8 mouse cellular contexts compared by ENCODE assay signal in genomic region chr4:129263225-129264021, GRCm38 (mm10). TPM values are rescaled to one million over a fixed set of nuclear protein-coding genes. Genes with fewer than 3 reads are reported as not detected.
DNase-seq lines count a peak whose midpoint lies in the region; ATAC-seq and TF ChIP-seq lines count a peak whose summit lies in the region.

No protein-coding gene starts in this region.

- TF ChIP-seq EP300 in heart, adult 2 months (IDR thresholded peaks at IDR 0.05; ENCODE audit: insufficient read depth, low read depth, low read length), result peak; percentile 64

- H3K9me3 ChIP-seq in G1E (replicated peaks), result no peaks in the 10 kb centered on the region

- 19% methylated on average over 19 of the region's 19 CpGs for WGBS in heart, adult 2 months

- intact Hi-C loops in heart, adult 2 months (cut with DNase I), result loop anchor here (2.0 kb wide), 1 partner anchor 17 kb away; no protein-coding TSS in a partner anchor

- peak; percentile 40; the same call in 1 of the 2 replicates for TF ChIP-seq POLR2A in heart, adult 2 months (IDR thresholded peaks at IDR 0.05; ENCODE audit: insufficient read depth, low read depth, low read length)

- H3K4me3 ChIP-seq in G1E (ENCODE audit: low read depth, low read length), result peak overlapping the region; percentile 66; the same call in 1 of the 2 replicates
- no peak overlapping the region for H3K4me3 ChIP-seq in heart, adult 2 months

- peak; percentile 81 for DNase-seq in adrenal gland, adult 2 months
- no peak for DNase-seq in adrenal gland, adult 18-20 months (ENCODE audit: low spot score in 2 of 2)
- no peak for DNase-seq in G1E (ENCODE audit: low spot score)
- peak; percentile 57 to 68 for DNase-seq in cerebellum, postnatal 10 days
- peak; percentile 60 to 73 for DNase-seq in heart, adult 2 months
- peak; percentile 65 for DNase-seq in kidney, adult 9 months
- peak; percentile 84 to 88 for DNase-seq in lung, adult 18-20 months
- peak; percentile 58 to 73 for DNase-seq in spleen, postnatal 4 days (ENCODE audit: low spot score in 2 of 2)

- no peaks in the 10 kb centered on the region for H3K79me2 ChIP-seq in heart, adult 2 months (replicated peaks; ENCODE audit: control insufficient read depth, insufficient read depth, low read length)

- H3K9ac ChIP-seq in heart, adult 2 months (ENCODE audit: low read depth, low read length), result no peak overlapping the region

- peaks cover 77% of the 10 kb centered on the region for H3K4me1 ChIP-seq in G1E (ENCODE audit: insufficient read depth, low read depth, low read length)
- H3K4me1 ChIP-seq in heart, adult 2 months (ENCODE audit: control insufficient read depth, insufficient read depth, low read length), result peaks cover 17% of the 10 kb centered on the region

- peak overlapping the region; percentile 42 for H3K27ac ChIP-seq in heart, adult 2 months

- ATAC-seq in G1E (ENCODE audit: extremely low read depth, insufficient number of reproducible peaks, low FRiP score, poor library complexity, severe bottlenecking), result peak; percentile 83

- TF ChIP-seq CTCF in G1E (IDR thresholded peaks at IDR 0.05; ENCODE audit: low read depth, low read length), result no peak
- TF ChIP-seq CTCF in heart, adult 2 months (IDR thresholded peaks at IDR 0.05), result no peak

- H3K36me3 ChIP-seq in G1E (replicated peaks), result no peaks in the 10 kb centered on the region
- H3K36me3 ChIP-seq in heart, adult 2 months (ENCODE audit: control insufficient read depth, insufficient read depth, low read length), result no peaks in the 10 kb centered on the region

- no peaks in the 10 kb centered on the region for H3K27me3 ChIP-seq in G1E (ENCODE audit: insufficient read depth, low read length)
- no peaks in the 10 kb centered on the region for H3K27me3 ChIP-seq in heart, adult 2 months (ENCODE audit: control insufficient read depth, insufficient read depth, low read length)

RNA-seq across cellular contexts. Expression of gene C77080, which starts 2.2 kb away (rescaled TPM):
- 10 to 100 TPM; 15.5 to 30.5 TPM for total RNA-seq in adrenal gland, adult 2 months (2021)
- polyA plus RNA-seq in adrenal gland, adult 2 months (2012; rRNA removed), result 20.4 and 21.3 TPM in 2 replicates
- 10 to 100 TPM; 18.1 to 22.1 TPM for total RNA-seq in adrenal gland, adult 18-20 months (2021)
- total RNA-seq in G1E (2014; fragmentation: Nextera tagmentation) (67.9 and 76.6 TPM in 2 replicates), G1E (2017) (22.0 and 23.6 TPM in 2 replicates)
- polyA plus RNA-seq in G1E (2012), result 182 and 196 TPM in 2 replicates
- 1 to 10 TPM; 3.2 to 3.7 TPM for total RNA-seq in heart, adult 2 months (2021)
- 3.8 and 4.4 TPM in 2 replicates for polyA plus RNA-seq in heart, adult 2 months (2012; rRNA removed)

RNA-seq across cellular contexts. Expression of gene Sync, which starts 24.0 kb away (rescaled TPM):
- total RNA-seq in adrenal gland, adult 2 months (2021), result under 1 TPM; 0.66 to 0.97 TPM
- polyA plus RNA-seq in adrenal gland, adult 2 months (2012; rRNA removed), result 0.11 and 0.32 TPM in 2 replicates
- 1 to 10 TPM in 1 of 2 experiments, under 1 TPM in 1; 0.76 to 1.5 TPM for total RNA-seq in adrenal gland, adult 18-20 months (2021)
- 17.2 and 18.7 TPM in 2 replicates for total RNA-seq in G1E (2014; fragmentation: Nextera tagmentation)
- total RNA-seq in G1E (2017), result 2.1 TPM in 2 replicates
- 6.1 and 6.9 TPM in 2 replicates for polyA plus RNA-seq in G1E (2012)
- 10 to 100 TPM; 17.7 to 17.9 TPM for total RNA-seq in heart, adult 2 months (2021)
- 8.7 and 18.8 TPM in 2 replicates for polyA plus RNA-seq in heart, adult 2 months (2012; rRNA removed)

Comparison
In these comparisons a context has a peak if more than half of its experiments do, and no peak if none do; other contexts are left out.
1. DNase-seq: peak in adrenal gland, adult 2 months (single experiment), cerebellum, postnatal 10 days (2 of 2), heart, adult 2 months (2 of 2), kidney, adult 9 months (single experiment), lung, adult 18-20 months (2 of 2) and spleen, postnatal 4 days (2 of 2); none in adrenal gland, adult 18-20 months (0 of 2) and G1E (single experiment).